Mouse (Mus musculus) CH12.LX (cell line): ENCODE measurements at regions not wholly inside any gene's neighbourhood (a gene's known extent, or its start where the extent isn't known, plus 50 kb on each side); places are given as distances from the start of the nearest gene placed in this dataset.

Experiments used
- CHD2 ChIP-seq: IDR thresholded peaks from 2 replicates; pipeline ENCODE4 v1.6.1; 2011; ENCODE audit warnings: low read length, improper control_type of control experiment
- CTCF ChIP-seq, 2 experiments: IDR thresholded peaks in 1 of 2; conservative IDR thresholded peaks in 1 of 2; 2 replicates each; pipeline ENCODE4 v1.5.1; 2011 to 2012; ENCODE audit warnings: low read depth in 2 of 2, low read length in 2 of 2, improper control_type of control experiment in 1 of 2, inconsistent platforms in 1 of 2, mild to moderate bottlenecking in 1 of 2, moderate library complexity in 1 of 2
- EP300 ChIP-seq: IDR thresholded peaks from 2 replicates; pipeline ENCODE4 v1.6.1; 2011; ENCODE audit warnings: low read length, improper control_type of control experiment
- ETS1 ChIP-seq: conservative IDR thresholded peaks from 2 replicates; pipeline ENCODE4 v1.6.1; 2012; ENCODE audit warnings: low read depth, mild to moderate bottlenecking, inconsistent platforms, low read length, improper control_type of control experiment, moderate library complexity
- MXI1 ChIP-seq: IDR thresholded peaks from 2 replicates; pipeline ENCODE4 v1.6.1; 2011; ENCODE audit warnings: mild to moderate bottlenecking, low read depth, low read length, improper control_type of control experiment
- NRF1 ChIP-seq: IDR thresholded peaks from 2 replicates; pipeline ENCODE4 v1.6.1; 2014; ENCODE audit warnings: low read depth, mild to moderate bottlenecking, inconsistent platforms, low read length, improper control_type of control experiment, moderate library complexity
- POLR2A ChIP-seq: IDR thresholded peaks from 2 replicates; pipeline ENCODE4 v1.6.1; 2011; ENCODE audit warnings: low read depth, mild to moderate bottlenecking, improper control_type of control experiment, low read length
- USF1 ChIP-seq: IDR thresholded peaks from 2 replicates; pipeline ENCODE4 v1.6.1; 2014; ENCODE audit warnings: low read depth, mild to moderate bottlenecking, inconsistent platforms, low read length, improper control_type of control experiment

DNA sequence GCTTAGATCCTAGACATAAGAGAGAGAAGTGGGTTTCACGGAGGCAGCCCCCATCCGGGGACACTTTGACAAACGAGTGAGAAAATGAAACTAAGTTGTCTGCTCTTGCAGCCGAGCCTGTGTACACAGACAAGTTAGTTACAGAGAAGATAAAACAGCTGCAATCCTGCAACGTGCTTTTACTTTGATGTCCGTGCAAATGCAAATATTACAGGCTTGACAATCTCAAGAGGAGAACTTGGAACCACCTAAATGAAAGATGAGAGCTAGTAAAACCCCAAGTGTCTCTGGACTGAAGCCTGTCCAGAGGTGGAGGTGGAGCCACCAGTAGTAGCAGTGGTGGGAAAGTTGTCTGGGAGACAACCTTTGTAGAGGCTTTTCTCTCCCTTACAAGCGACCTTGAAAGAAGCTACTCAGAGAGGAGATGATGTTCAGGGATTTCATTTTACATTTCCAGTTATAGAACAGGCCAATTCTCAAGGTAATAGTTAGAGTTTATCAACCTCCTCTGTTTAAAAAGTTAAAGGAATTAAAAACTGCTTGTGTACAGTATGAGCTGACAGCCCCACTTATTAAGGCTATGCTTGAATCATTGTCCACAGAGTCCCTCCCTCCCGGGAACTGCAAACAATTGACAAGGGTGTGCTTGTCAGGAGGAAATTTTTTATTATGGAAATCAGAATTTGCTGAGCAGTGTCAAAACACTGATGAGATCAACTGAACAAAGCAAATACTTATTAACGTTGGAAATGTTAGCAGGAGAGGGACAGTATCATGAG is 99.7 kb upstream of the Ppp6c start:
- TF ChIP-seq CTCF (conservative IDR thresholded peaks at IDR 0.05 in 1 of 2, IDR thresholded peaks at IDR 0.05 in 1 of 2; ENCODE audit: low read depth in 2 of 2, low read length in 2 of 2) (no peak), EP300 (no peak), POLR2A (no peak), CHD2 (no peak), ETS1 (no peak), NRF1 (no peak), USF1 (no peak), MXI1 (no peak)
